Comparison of ENCODE assay signal across 8 mouse cellular contexts in the genomic region with DNA sequence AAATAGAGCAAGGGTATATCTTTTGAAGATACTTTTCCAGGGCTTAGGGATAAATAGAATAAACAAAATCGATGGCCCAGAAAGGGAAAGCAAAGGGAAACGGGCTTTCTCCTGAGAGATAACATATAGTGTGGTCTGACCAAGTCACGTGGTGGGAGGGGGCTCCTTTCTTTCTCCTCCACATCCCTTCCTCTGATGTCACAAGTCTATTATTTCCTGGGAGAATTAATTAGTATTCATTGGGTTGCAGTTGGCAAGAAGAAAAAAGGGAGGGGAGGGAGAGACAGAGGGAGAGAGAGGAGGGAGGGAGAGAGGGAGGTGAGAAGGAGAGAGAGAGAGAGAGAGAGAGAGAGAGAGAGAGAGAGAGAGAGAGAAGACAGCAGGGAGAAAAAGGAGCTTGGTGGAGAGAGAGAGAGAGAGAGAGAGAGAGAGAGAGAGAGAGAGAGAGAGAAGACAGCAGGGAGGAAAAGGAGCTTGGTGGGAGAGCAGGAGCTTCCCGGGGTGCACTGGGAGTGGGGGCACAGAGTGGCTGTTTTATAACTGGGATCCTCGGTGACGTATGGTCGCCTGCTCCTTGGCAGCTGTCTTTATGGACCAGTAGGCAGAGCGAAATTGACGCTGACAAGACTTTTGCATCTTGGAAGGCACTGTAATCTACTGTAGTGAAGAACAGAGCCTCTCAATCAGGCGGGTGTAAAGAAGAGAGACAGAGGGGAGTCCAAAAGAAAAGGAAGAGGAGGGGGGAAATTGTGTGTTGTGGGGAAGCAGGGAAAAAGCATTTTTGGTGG.
DNase-seq lines count a peak whose midpoint lies in the region; ATAC-seq lines count a peak whose summit lies in the region.

No protein-coding gene starts in this region.

- no peaks in the 10 kb centered on the region for H3K36me3 ChIP-seq in liver, embryonic 12.5 days
- no peaks in the 10 kb centered on the region for H3K36me3 ChIP-seq in hindbrain, embryonic 15.5 days
- no peaks in the 10 kb centered on the region for H3K36me3 ChIP-seq in midbrain, embryonic 11.5 days (ENCODE audit: control insufficient read depth, insufficient read depth, low read length)
- no peaks in the 10 kb centered on the region for H3K36me3 ChIP-seq in stomach, embryonic 16.5 days (ENCODE audit: control insufficient read depth, insufficient read depth, low read length)

- H3K27ac ChIP-seq in liver, embryonic 12.5 days = no peak overlapping the region
- H3K27ac ChIP-seq in hindbrain, embryonic 15.5 days (replicated peaks) = peak overlapping the region; percentile 89
- H3K27ac ChIP-seq in midbrain, embryonic 11.5 days (ENCODE audit: low read depth, low read length) = peak overlapping the region; percentile 86
- no peak overlapping the region for H3K27ac ChIP-seq in stomach, embryonic 16.5 days (ENCODE audit: low read length)

- H3K4me1 ChIP-seq in liver, embryonic 12.5 days = no peaks in the 10 kb centered on the region
- H3K4me1 ChIP-seq in hindbrain, embryonic 15.5 days (replicated peaks) = peaks cover 3% of the 10 kb centered on the region
- peaks cover 3% of the 10 kb centered on the region; the same call in 1 of the 2 replicates for H3K4me1 ChIP-seq in midbrain, embryonic 11.5 days (ENCODE audit: control insufficient read depth, insufficient read depth, low read length)
- no peaks in the 10 kb centered on the region for H3K4me1 ChIP-seq in stomach, embryonic 16.5 days (ENCODE audit: control insufficient read depth, insufficient read depth, low read length)

- 33% methylated on average over 10 of the region's 10 CpGs for WGBS in liver, embryonic 12.5 days (ENCODE audit: insufficient replicate concordance)
- 34% methylated on average over 10 of the region's 10 CpGs for WGBS in hindbrain, embryonic 15.5 days
- WGBS in midbrain, embryonic 11.5 days = 24% methylated on average over 10 of the region's 10 CpGs
- WGBS in stomach, embryonic 16.5 days = 30% methylated on average over 10 of the region's 10 CpGs

- no peak overlapping the region for H3K9ac ChIP-seq in liver, embryonic 12.5 days
- peak overlapping the region; percentile 34 for H3K9ac ChIP-seq in hindbrain, embryonic 15.5 days
- H3K9ac ChIP-seq in midbrain, embryonic 11.5 days (ENCODE audit: low read length) = peak overlapping the region; percentile 68
- no peak overlapping the region for H3K9ac ChIP-seq in stomach, embryonic 16.5 days (ENCODE audit: low read length)

- no peaks in the 10 kb centered on the region for H3K9me3 ChIP-seq in liver, embryonic 12.5 days (replicated peaks)
- no peaks in the 10 kb centered on the region for H3K9me3 ChIP-seq in hindbrain, embryonic 15.5 days
- H3K9me3 ChIP-seq in midbrain, embryonic 11.5 days (ENCODE audit: control insufficient read depth, low read length) = no peaks in the 10 kb centered on the region
- H3K9me3 ChIP-seq in stomach, embryonic 16.5 days (replicated peaks; ENCODE audit: control insufficient read depth, low read length) = no peaks in the 10 kb centered on the region

- DNase-seq in liver = no peak
- DNase-seq in embryo, embryonic 11.5 days (ENCODE audit: low read depth, low spot score) = peak; percentile 11
- DNase-seq in midbrain, embryonic 11.5 days (ENCODE audit: low spot score, missing footprints) = peak; percentile 92
- DNase-seq in thymus, postnatal 25 days = no peak
- no peak for DNase-seq in gastrocnemius, postnatal 10 days

- no peaks in the 10 kb centered on the region for H3K27me3 ChIP-seq in liver, embryonic 12.5 days (replicated peaks)
- no peaks in the 10 kb centered on the region; the same call in 1 of the 2 replicates for H3K27me3 ChIP-seq in hindbrain, embryonic 15.5 days
- 0 out of 2 replicates have a peak, but pooled peaks cover 2% of the 10 kb centered on the region for H3K27me3 ChIP-seq in midbrain, embryonic 11.5 days (ENCODE audit: control insufficient read depth, insufficient read depth, low read length)
- 0 out of 2 replicates have a peak, but pooled peaks cover 3% of the 10 kb centered on the region for H3K27me3 ChIP-seq in stomach, embryonic 16.5 days (ENCODE audit: control insufficient read depth, insufficient read depth, low read length)

- 0 out of 2 replicates have a peak overlapping the region, but pooled peaks have one; percentile 22 for H3K4me2 ChIP-seq in liver, embryonic 12.5 days
- peak overlapping the region; percentile 55 for H3K4me2 ChIP-seq in hindbrain, embryonic 15.5 days
- peak overlapping the region; percentile 38 for H3K4me2 ChIP-seq in midbrain, embryonic 11.5 days
- peak overlapping the region; percentile 29 for H3K4me2 ChIP-seq in stomach, embryonic 16.5 days (ENCODE audit: low read depth, low read length)

- no peak overlapping the region for H3K4me3 ChIP-seq in liver, embryonic 12.5 days
- H3K4me3 ChIP-seq in hindbrain, embryonic 15.5 days = peak overlapping the region; percentile 41
- H3K4me3 ChIP-seq in midbrain, embryonic 11.5 days (ENCODE audit: low read depth, low read length) = peak overlapping the region; percentile 39
- H3K4me3 ChIP-seq in stomach, embryonic 16.5 days (replicated peaks; ENCODE audit: low read length) = peak overlapping the region; percentile 29

- ATAC-seq in liver, embryonic 12.5 days = no peak
- ATAC-seq in hindbrain, embryonic 15.5 days (ENCODE audit: low FRiP score, low read depth) = peak; percentile 94
- ATAC-seq in midbrain, embryonic 11.5 days (ENCODE audit: low FRiP score) = peak; percentile 95
- ATAC-seq in stomach, embryonic 16.5 days (ENCODE audit: insufficient read depth, low FRiP score) = no peak; the same call in 1 of the 2 replicates

Comparison
In these comparisons a context has a peak if more than half of its experiments do, and no peak if none do; other contexts are left out.
1. ATAC-seq: peak in hindbrain, embryonic 15.5 days (single experiment) and midbrain, embryonic 11.5 days (single experiment); none in liver, embryonic 12.5 days (single experiment) and stomach, embryonic 16.5 days (single experiment).
2. H3K27ac ChIP-seq: peak in hindbrain, embryonic 15.5 days (single experiment) and midbrain, embryonic 11.5 days (single experiment); none in liver, embryonic 12.5 days (single experiment) and stomach, embryonic 16.5 days (single experiment).
3. H3K9ac ChIP-seq: peak in hindbrain, embryonic 15.5 days (single experiment) and midbrain, embryonic 11.5 days (single experiment); none in liver, embryonic 12.5 days (single experiment) and stomach, embryonic 16.5 days (single experiment).
4. DNase-seq: peak in embryo, embryonic 11.5 days (single experiment) and midbrain, embryonic 11.5 days (single experiment); none in liver (single experiment), thymus, postnatal 25 days (single experiment) and gastrocnemius, postnatal 10 days (single experiment).
5. Peak in every context shown above with its lines, with median percentiles within 50 percentile points of each other: H3K4me2 ChIP-seq.